Mouse (Mus musculus): ENCODE data around the gene Cracr2a. TPM values are rescaled to one million over a fixed set of nuclear protein-coding genes. Genes with fewer than 3 reads are reported as not detected.
"Not testable (repeated sequence)": the region's sequence is repeated elsewhere in the genome, so short reads cannot be mapped to it uniquely, and the experiment has no call there.

Cracr2a gene
- total RNA-seq (2021): 1 to 10 TPM in 1 of 2 experiments, under 1 TPM in 1; 0.86 to 1.6 TPM

DNA sequence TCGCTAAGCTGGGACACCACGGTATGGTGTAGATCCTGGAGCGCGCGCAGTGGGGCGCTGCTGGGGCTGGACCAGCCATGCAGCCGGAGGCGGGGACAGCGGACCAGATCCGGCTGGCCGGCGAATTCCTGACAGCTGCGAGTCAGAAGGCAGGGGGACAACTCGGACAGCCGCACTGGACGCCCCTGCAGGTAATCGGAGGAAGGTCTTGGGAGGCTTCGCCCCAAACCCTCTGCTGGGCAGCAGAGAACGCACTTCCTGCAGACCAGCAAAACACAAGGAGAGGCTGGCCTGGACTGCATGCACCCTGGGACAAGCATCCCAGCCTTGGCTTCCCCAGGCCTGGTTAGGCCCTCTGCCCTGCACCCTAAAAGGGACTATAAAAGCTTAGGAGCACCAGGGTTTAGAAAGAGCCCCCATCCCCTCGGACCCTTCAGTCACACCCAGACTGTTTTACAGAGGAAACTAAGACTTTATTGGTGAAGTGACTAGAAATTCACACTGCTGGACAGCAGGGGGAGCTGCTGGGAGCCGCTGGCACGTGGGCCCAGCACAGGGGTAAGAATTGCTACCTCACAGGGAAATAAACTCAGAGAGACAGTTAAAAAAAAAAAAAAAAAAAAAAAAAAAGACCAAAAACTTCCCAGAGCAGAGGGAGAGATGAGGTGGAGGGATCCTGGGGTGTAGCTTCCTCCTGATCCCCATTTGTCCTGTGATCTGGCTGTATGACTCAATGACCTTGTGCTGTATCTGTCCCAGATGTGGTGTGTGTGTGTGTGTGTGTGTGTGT lies at the start of gene Cracr2a:
Cracr2a (plus strand) TSS at position 108 of the 790 bp plus-strand sequence.
- peak; percentile 81 to 82 for DNase-seq
- intact Hi-C loops (cut with DNase I): loop anchor here (1.0 to 2.0 kb wide), 2 partner anchors 17 to 21 kb away; no protein-coding TSS in a partner anchor

- intact Hi-C loops (cut with DNase I): not testable (repeated sequence)
Measured at GRCm38 (mm10) chr6:127513776-127514175, 47.4 kb upstream of the Cracr2a start.

DNA sequence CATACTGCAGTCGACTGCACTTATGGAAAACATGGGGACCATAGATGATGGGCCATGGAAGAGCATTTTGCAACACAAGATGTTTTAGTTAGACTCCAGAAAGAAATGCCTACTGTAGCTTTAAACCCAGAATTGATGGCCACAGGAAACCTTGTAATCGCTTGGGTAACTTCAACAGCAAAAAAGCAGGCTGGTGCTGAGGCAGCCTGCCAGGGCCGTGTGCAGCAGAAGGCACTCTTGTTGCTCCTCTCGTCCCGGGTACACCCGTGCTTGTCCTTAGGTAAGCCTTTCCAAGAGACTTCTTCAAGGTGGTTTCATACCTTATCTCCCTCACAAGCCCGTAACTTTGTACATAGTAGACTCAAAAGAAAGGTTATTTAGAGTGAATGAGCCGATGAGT lies 40.0 kb upstream of the Cracr2a start:
- DNase-seq: no peak
- intact Hi-C loops (cut with DNase I): no loop called here

More at GRCm38 (mm10) chr6:127513776-127514175, 47.4 kb upstream of the Cracr2a start:
- DNase-seq: not testable (repeated sequence)

DNA sequence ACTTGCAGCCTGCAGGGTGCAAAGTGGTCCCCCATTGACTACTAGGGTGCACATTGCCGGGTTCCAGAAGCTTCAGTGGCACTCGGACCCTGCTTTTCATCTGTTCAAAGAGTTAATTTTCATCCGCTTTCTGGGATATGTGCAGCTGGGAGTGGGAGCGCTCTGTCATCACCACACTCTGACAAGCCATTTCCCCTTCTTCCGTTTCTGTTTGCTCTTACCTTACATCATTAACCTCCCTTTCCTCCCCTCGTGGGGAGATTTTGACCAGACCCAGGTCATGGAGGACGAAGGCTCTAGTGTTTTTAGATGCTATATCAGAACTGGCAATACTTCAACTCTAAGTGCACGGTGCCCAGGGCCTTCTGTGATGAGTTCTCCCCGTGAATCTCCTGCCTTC lies 38.8 kb upstream of the Cracr2a start:
- intact Hi-C loops (cut with DNase I): no loop called here
- no peak for DNase-seq

DNA sequence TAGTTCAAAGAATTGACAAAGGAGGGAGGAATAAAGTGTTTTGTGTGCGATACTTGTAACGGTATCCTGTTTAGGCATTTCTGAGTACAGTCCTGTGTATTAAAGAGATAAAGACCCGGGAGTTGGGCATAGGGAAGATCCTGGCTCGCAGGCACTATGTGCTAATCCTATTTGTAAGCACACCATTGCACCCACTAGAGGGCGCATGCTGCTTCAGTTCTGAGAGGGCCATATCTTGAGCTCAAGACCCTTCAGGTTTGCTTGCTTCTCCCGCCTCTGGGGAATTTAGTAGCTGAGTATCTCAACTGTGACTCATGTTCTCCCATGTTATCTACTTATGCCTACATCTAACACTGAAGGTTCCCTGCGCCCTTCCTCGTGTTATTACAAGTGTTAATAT lies 36.7 kb upstream of the Cracr2a start:
- peak; percentile 41 to 55 for DNase-seq
- intact Hi-C loops (cut with DNase I): no loop called here

GRCm38 (mm10) chr6:127528625-127529024 lies 32.5 kb upstream of the Cracr2a start:
- no peak for DNase-seq
- intact Hi-C loops (cut with DNase I): no loop called here

DNA sequence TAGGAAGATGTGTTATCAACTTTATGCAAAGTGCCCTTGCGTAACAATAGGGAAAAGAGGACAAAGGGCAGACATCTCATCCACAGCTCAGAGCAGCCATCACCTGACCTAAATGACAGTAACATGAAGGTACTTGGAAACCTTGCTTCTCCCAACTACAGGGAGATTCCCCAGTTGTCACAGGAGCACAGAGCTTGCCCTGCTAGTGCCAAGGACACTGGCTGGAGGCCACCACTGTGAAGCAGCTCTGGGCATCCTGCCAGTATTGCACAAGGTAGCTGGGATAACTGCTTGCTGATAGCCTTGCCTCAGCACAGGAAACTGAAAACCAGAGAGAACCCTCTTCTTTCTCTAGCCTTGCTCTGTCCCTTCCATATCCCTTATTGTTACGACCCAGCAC lies 31.7 kb upstream of the Cracr2a start:
- DNase-seq: peak; percentile 80 to 82
- intact Hi-C loops (cut with DNase I): no loop called here

DNA sequence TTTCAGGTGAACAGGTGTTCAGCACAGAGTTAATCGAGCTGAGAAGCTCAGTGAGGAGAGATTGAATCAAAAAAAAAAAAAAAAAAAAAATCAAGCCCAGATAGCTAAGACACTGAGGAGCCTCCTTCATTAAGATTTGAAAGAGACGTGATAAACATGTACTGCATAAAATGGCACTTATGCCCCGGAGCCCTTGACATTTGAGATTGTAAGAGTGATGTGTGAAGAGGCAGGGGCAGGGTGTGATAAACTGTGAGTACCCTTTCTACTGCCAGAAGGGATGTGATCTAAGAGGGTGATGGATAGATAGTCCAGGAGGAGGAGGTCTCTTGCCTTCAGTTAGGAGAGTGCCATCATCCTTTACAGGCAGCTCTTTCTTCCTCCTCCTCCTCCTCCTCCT lies 30.9 kb upstream of the Cracr2a start:
- intact Hi-C loops (cut with DNase I): no loop called here

DNA sequence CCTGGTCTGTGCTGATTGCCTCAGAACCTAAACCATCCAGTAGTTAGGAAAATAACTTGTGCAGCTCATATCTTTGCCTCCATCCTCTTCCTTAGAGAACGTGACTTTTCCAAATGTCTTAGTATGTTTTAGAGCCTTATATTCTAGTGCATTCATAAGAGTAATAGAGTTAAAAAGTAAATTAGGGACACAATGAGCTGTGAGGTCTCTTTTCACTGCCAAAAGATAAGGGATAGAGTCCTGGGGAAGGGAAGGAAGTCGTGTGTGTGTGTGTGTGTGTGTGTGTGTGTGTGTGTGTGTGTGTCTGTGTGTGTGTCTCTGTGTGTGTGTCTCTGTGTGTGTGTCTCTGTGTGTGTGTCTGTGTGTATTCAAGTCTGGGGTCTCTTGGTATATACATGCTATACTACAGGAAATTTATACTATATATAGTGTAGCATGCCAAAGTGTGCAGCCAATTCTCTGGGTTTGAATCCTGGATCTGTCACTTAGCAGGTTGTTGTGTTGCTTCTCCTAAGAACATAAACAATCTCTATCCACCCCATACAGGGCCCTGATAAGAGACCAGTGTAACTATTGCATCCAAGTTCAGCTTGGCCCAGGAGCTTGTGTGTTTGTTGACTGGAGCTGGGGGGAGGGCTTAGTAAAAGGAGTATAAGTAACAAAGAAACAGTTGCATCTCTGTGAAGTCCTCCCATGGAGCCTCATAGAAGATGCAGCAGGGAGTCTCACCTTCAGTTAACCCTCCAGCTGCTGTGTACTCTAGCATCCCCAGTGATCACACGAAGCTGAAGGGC lies 29.5 kb upstream of the Cracr2a start:
- DNase-seq: no peak
- intact Hi-C loops (cut with DNase I): no loop called here

More for the DNA sequence above, 30.9 kb upstream of the Cracr2a start:
- DNase-seq: no peak

DNA sequence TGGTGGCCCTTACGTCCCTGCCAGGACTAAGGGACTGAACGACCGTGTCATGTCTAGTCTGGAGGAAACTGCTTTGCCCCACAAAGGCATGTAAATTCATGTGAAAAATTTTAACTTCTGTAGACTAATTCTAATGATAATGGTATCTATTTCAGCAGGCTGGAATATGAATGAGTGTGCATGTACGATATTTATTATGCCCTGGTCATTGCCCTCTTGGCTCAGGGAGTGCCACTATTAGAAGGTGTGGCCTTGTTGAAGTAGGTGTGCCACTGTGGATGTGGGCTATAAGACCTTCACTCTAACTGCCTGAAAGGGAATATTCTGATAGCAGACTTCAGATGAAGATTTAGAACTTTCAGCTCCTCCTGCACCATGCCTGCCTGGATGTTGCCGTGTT lies 28.8 kb upstream of the Cracr2a start:
- no peak for DNase-seq
- intact Hi-C loops (cut with DNase I): no loop called here

DNA sequence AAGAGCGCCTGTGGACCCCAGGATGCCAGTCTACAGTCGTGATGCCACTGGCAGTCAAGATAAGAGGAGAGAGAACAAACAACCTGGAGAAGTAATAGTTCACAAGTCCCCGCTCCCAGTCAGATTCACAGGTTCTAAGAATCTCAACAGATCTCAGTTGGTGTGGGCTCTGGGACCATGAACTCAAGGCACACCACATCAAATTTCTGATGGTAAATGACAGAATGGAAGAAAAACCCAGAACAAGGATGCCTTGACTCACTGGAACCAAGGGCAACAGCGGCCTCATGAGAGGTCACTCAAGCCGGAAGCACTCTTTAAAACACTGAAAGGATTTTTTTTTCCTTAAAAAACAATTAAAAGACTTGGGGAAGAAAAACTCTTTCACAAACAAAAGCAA lies 27.4 kb upstream of the Cracr2a start:
- no peak for DNase-seq
- intact Hi-C loops (cut with DNase I): no loop called here

- intact Hi-C loops (cut with DNase I): no loop called here
- no peak for DNase-seq
Measured at GRCm38 (mm10) chr6:127537035-127537434, 24.1 kb upstream of the Cracr2a start.

DNA sequence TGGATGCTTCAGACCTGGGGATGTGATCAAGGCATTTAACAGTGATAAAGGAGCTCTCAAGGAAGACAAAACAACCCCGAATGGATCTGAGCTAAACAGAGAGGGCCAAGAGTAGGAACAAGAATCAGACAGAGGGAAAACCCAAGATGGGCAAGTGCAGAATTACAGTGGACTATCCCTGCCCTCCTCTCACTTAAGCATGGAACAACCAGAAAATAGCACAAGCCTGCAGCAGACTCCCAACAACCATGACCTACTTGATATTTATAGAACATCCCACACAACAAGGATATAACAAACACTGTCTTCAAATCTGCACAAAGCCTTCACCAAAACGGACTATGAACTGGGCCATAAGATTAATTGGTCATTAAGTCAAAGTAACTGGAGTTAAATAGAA lies 23.0 kb upstream of the Cracr2a start:
- no peak for DNase-seq
- intact Hi-C loops (cut with DNase I): no loop called here

- intact Hi-C loops (cut with DNase I): no loop called here
- DNase-seq: no peak
Measured at GRCm38 (mm10) chr6:127539226-127539625, 21.9 kb upstream of the Cracr2a start.

GRCm38 (mm10) chr6:127539659-127540058 lies 21.5 kb upstream of the Cracr2a start:
- intact Hi-C loops (cut with DNase I): loop anchor here (5.0 kb wide), 1 partner anchor 383 kb away; no protein-coding TSS in a partner anchor

DNA sequence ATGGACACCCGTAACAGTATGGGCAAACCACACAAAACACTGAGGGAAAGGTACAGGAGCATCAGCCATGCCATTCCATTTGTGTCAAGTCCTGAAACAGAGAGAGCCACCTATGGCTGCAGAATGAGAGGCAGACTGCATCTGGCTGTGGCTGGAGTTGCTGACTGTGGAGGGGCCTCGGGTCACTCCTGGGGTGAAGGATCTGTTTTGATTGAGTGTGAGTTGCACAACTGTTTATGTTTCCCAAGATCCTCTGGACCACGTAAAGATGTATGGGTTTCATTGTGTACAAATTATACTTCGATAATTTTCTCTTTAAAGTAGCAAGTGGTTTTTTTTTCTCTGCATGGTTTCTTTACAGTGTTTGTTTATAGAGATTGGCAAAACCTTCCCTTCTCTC lies 20.6 kb upstream of the Cracr2a start:
- no peak for DNase-seq

More at GRCm38 (mm10) chr6:127539659-127540058, 21.5 kb upstream of the Cracr2a start:
- DNase-seq: no peak

DNA sequence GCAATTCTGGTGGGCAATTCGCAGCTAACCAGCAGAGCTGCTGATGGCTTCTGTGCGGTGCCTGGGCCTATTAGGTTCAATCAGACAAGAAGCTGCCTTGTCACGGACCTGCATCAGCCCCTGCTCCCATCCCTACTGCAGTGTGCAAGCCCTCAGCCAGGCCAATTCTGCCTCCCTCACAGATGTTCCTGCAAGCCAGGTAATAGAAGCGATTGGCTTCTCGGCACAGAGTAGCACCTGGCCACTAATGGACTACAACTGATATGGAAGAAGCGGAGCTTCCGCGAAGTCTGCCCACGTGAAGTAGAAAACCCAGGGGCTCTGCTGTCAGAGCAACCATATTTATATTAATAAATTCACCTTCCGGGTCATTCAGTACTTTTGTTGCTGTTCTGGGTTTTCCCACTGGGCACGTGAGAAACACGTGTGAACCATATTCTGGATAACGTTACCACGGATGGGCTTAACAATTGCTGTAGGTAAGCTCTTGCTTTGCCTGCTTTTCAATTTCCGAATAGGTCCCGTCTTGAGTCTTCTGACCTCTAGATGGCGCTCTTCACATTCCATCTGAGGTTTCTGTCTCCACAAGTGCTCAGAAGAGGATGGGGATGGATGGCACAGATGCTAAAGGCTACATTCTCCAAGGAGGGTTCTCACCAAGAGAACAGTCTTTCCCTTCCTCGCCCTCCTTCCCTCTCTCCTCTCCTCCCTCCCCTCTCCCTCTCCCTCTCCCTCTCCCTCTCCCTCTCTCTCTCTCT lies 19.3 kb upstream of the Cracr2a start:
- DNase-seq: peak; percentile 47 to 55
- intact Hi-C loops (cut with DNase I): loop anchor here (1.0 to 5.0 kb wide), 3 partner anchors 42 to 381 kb away; no protein-coding TSS in a partner anchor

More for the DNA sequence above, 20.6 kb upstream of the Cracr2a start:
- intact Hi-C loops (cut with DNase I): loop anchor here (5.0 kb wide), 1 partner anchor 382 kb away; no protein-coding TSS in a partner anchor

DNA sequence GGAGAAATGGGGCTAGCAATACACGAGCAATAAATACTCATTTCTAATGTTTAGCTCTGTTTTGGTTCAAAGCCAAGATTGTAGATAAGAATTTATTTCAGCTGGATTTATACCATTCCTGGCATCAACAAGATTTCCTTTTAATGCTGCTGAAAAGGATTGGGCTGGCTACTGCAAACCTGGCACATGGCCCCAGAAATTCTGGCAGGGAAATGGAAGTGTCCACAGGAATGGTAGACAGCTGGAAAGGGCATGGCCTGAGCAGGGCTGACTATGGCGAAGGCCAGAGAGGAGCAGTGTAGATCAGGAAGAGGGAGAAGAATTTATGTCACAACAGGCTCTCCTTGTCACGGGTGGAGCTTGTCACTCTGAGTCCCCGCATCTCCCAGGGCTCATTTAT lies 14.5 kb upstream of the Cracr2a start:
- DNase-seq: peak; percentile 61 to 68
- intact Hi-C loops (cut with DNase I): no loop called here

GRCm38 (mm10) chr6:127552940-127553339 lies 8.2 kb upstream of the Cracr2a start:
- no peak for DNase-seq
- intact Hi-C loops (cut with DNase I): no loop called here

DNA sequence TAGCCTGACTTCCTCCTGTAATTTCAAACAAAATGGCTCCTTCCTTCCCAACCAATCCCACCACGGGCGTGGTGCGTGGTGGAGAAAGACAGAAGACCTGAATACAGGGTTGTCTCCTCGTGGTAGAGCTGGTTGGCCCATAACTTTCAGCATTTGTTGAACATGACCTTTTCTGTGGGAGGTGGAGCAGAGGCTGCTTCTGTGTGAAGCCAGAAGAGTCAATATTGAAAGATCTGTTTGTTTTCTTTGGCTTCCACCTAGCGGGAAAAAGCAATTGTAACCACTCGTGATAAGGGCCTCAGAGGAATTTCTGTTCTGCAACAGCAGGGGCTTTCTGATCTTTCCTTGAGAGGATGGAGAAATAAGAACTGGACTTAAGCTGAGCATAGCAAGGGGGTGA lies 5.6 kb upstream of the Cracr2a start:
- intact Hi-C loops (cut with DNase I): no loop called here
- peak in 1 of 2 experiments; percentile 21 for DNase-seq

DNA sequence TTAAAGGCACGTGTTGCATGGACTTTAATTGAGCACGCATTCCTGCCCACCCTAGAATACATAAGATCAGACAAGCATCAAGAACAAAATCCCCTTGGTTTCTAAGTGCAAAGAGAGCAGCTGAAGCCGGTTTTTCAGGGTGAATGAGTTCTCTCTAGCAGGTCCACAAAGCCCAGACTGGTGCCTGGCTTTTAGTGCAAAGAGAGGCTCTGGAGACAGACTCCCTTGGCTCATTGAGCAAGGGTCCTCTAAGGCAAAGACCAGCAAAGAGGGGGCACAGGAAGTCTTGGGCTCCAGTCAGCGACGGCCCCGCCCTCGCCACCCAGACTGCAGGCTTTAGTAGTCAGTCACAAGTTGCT lies 287 bp upstream of the Cracr2a start:
- intact Hi-C loops (cut with DNase I): loop anchor here (2.0 kb wide), 1 partner anchor 22 kb away; no protein-coding TSS in a partner anchor
- no peak for DNase-seq

All from heart, postnatal 36 days (tissue).